Mouse (Mus musculus): Measurements from ENCODE around the gene Gm13283. TPM values are rescaled to one million over a fixed set of nuclear protein-coding genes. Genes with fewer than 3 reads are reported as not detected.
"Not testable (repeated sequence)": the region's sequence is repeated elsewhere in the genome, so short reads cannot be mapped to it uniquely, and the experiment has no call there.

Gm13283 gene
- polyA plus RNA-seq, 1 experiment, result not detected

- not testable (repeated sequence) for H3K27me3 ChIP-seq (ENCODE audit: control insufficient read depth, insufficient read depth, insufficient read length); H3K79me3 ChIP-seq (ENCODE audit: low read depth); H3ac ChIP-seq (ENCODE audit: control insufficient read depth, insufficient read length, low read depth); H3K4me3 ChIP-seq (ENCODE audit: insufficient read depth, poor library complexity, severe bottlenecking); H3K79me2 ChIP-seq (ENCODE audit: control insufficient read depth, insufficient read depth); H3K36me3 ChIP-seq (ENCODE audit: control insufficient read depth, insufficient read depth)
Observed at GRCm38 (mm10) chr4:88762341-88762740, 2.4 kb downstream of the Gm13283 start.

- H3K36me3 ChIP-seq (ENCODE audit: control insufficient read depth, insufficient read depth); H3K79me2 ChIP-seq (ENCODE audit: control insufficient read depth, insufficient read depth); H3K79me3 ChIP-seq (ENCODE audit: low read depth); H3K27me3 ChIP-seq (ENCODE audit: control insufficient read depth, insufficient read depth, insufficient read length); H3K4me3 ChIP-seq (ENCODE audit: insufficient read depth, poor library complexity, severe bottlenecking); H3ac ChIP-seq (ENCODE audit: control insufficient read depth, insufficient read length, low read depth): not testable (repeated sequence)
Observed at GRCm38 (mm10) chr4:88763384-88764018, 3.6 kb downstream of the Gm13283 start.

GRCm38 (mm10) chr4:88773534-88773933 lies 13.6 kb downstream of the Gm13283 start, which contains the start of gene Gm13290:
Gm13290 (plus strand) TSS chr4:88773834.
- H3K4me3 ChIP-seq (ENCODE audit: insufficient read depth, poor library complexity, severe bottlenecking); H3K27me3 ChIP-seq (ENCODE audit: control insufficient read depth, insufficient read depth, insufficient read length); H3K79me3 ChIP-seq (ENCODE audit: low read depth); H3K36me3 ChIP-seq (ENCODE audit: control insufficient read depth, insufficient read depth); H3K79me2 ChIP-seq (ENCODE audit: control insufficient read depth, insufficient read depth); H3ac ChIP-seq (ENCODE audit: control insufficient read depth, insufficient read length, low read depth): not testable (repeated sequence)

GRCm38 (mm10) chr4:88776622-88777021 lies 16.7 kb downstream of the Gm13283 start, which contains the start of gene Gm13289:
Gm13289 (plus strand) TSS chr4:88776922.
- not testable (repeated sequence) for H3K4me3 ChIP-seq (ENCODE audit: insufficient read depth, poor library complexity, severe bottlenecking); H3ac ChIP-seq (ENCODE audit: control insufficient read depth, insufficient read length, low read depth); H3K36me3 ChIP-seq (ENCODE audit: control insufficient read depth, insufficient read depth); H3K79me3 ChIP-seq (ENCODE audit: low read depth); H3K27me3 ChIP-seq (ENCODE audit: control insufficient read depth, insufficient read depth, insufficient read length); H3K79me2 ChIP-seq (ENCODE audit: control insufficient read depth, insufficient read depth)

GRCm38 (mm10) chr4:88779550-88779949 lies 19.6 kb downstream of the Gm13283 start, which contains the start of gene Gm13272:
Gm13272 (plus strand) TSS chr4:88779850.
- not testable (repeated sequence) for H3K27me3 ChIP-seq (ENCODE audit: control insufficient read depth, insufficient read depth, insufficient read length); H3ac ChIP-seq (ENCODE audit: control insufficient read depth, insufficient read length, low read depth); H3K36me3 ChIP-seq (ENCODE audit: control insufficient read depth, insufficient read depth); H3K4me3 ChIP-seq (ENCODE audit: insufficient read depth, poor library complexity, severe bottlenecking); H3K79me3 ChIP-seq (ENCODE audit: low read depth); H3K79me2 ChIP-seq (ENCODE audit: control insufficient read depth, insufficient read depth)

- not testable (repeated sequence) for H3K79me3 ChIP-seq (ENCODE audit: low read depth); H3K36me3 ChIP-seq (ENCODE audit: control insufficient read depth, insufficient read depth); H3ac ChIP-seq (ENCODE audit: control insufficient read depth, insufficient read length, low read depth); H3K27me3 ChIP-seq (ENCODE audit: control insufficient read depth, insufficient read depth, insufficient read length); H3K4me3 ChIP-seq (ENCODE audit: insufficient read depth, poor library complexity, severe bottlenecking); H3K79me2 ChIP-seq (ENCODE audit: control insufficient read depth, insufficient read depth)
Observed at GRCm38 (mm10) chr4:88780320-88780719, 20.4 kb downstream of the Gm13283 start.

GRCm38 (mm10) chr4:88781831-88782230 lies 21.9 kb downstream of the Gm13283 start, which contains the start of gene Ifnz:
Ifnz (plus strand) TSS chr4:88782131.
- not testable (repeated sequence) for H3K4me3 ChIP-seq (ENCODE audit: insufficient read depth, poor library complexity, severe bottlenecking); H3ac ChIP-seq (ENCODE audit: control insufficient read depth, insufficient read length, low read depth); H3K36me3 ChIP-seq (ENCODE audit: control insufficient read depth, insufficient read depth)

GRCm38 (mm10) chr4:88782335-88782734 lies 22.4 kb downstream of the Gm13283 start:
- not testable (repeated sequence) for H3K79me2 ChIP-seq (ENCODE audit: control insufficient read depth, insufficient read depth); H3K36me3 ChIP-seq (ENCODE audit: control insufficient read depth, insufficient read depth); H3ac ChIP-seq (ENCODE audit: control insufficient read depth, insufficient read length, low read depth); H3K79me3 ChIP-seq (ENCODE audit: low read depth); H3K4me3 ChIP-seq (ENCODE audit: insufficient read depth, poor library complexity, severe bottlenecking); H3K27me3 ChIP-seq (ENCODE audit: control insufficient read depth, insufficient read depth, insufficient read length)

More at GRCm38 (mm10) chr4:88781831-88782230, 21.9 kb downstream of the Gm13283 start, which contains the start of gene Ifnz:
- H3K27me3 ChIP-seq (ENCODE audit: control insufficient read depth, insufficient read depth, insufficient read length); H3K79me2 ChIP-seq (ENCODE audit: control insufficient read depth, insufficient read depth); H3K79me3 ChIP-seq (ENCODE audit: low read depth): not testable (repeated sequence)

- H3ac ChIP-seq (ENCODE audit: control insufficient read depth, insufficient read length, low read depth); H3K27me3 ChIP-seq (ENCODE audit: control insufficient read depth, insufficient read depth, insufficient read length); H3K79me3 ChIP-seq (ENCODE audit: low read depth); H3K36me3 ChIP-seq (ENCODE audit: control insufficient read depth, insufficient read depth); H3K79me2 ChIP-seq (ENCODE audit: control insufficient read depth, insufficient read depth); H3K4me3 ChIP-seq (ENCODE audit: insufficient read depth, poor library complexity, severe bottlenecking): not testable (repeated sequence)
Observed at GRCm38 (mm10) chr4:88785409-88785808, 25.5 kb downstream of the Gm13283 start, which contains the start of gene Gm13276. Gm13276 (plus strand) TSS chr4:88785709.

- not testable (repeated sequence) for H3K79me3 ChIP-seq (ENCODE audit: low read depth); H3K4me3 ChIP-seq (ENCODE audit: insufficient read depth, poor library complexity, severe bottlenecking); H3K27me3 ChIP-seq (ENCODE audit: control insufficient read depth, insufficient read depth, insufficient read length); H3ac ChIP-seq (ENCODE audit: control insufficient read depth, insufficient read length, low read depth); H3K79me2 ChIP-seq (ENCODE audit: control insufficient read depth, insufficient read depth); H3K36me3 ChIP-seq (ENCODE audit: control insufficient read depth, insufficient read depth)
Observed at GRCm38 (mm10) chr4:88788402-88788801, 28.5 kb downstream of the Gm13283 start, which contains the start of gene Gm13277. Gm13277 (plus strand) TSS chr4:88788632.

GRCm38 (mm10) chr4:88791250-88791649 lies 31.3 kb downstream of the Gm13283 start, which contains the start of gene Gm13278:
Gm13278 (plus strand) TSS chr4:88791550.
- H3ac ChIP-seq (ENCODE audit: control insufficient read depth, insufficient read length, low read depth); H3K79me2 ChIP-seq (ENCODE audit: control insufficient read depth, insufficient read depth); H3K27me3 ChIP-seq (ENCODE audit: control insufficient read depth, insufficient read depth, insufficient read length); H3K36me3 ChIP-seq (ENCODE audit: control insufficient read depth, insufficient read depth); H3K4me3 ChIP-seq (ENCODE audit: insufficient read depth, poor library complexity, severe bottlenecking); H3K79me3 ChIP-seq (ENCODE audit: low read depth): not testable (repeated sequence)
